In genomic region chr6:47013535-47013934, GRCm38 (mm10) we compare ENCODE assay signal across 8 mouse cellular contexts.
DNase-seq lines count a peak whose midpoint lies in the region; ATAC-seq lines count a peak whose summit lies in the region.

No protein-coding gene starts in this region.

- no peaks in the 10 kb centered on the region for H3K9me3 ChIP-seq in heart, embryonic 10.5 days
- H3K9me3 ChIP-seq in liver, embryonic 13.5 days (replicated peaks): no peaks in the 10 kb centered on the region
- H3K9me3 ChIP-seq in neural tube, embryonic 15.5 days (replicated peaks): no peaks in the 10 kb centered on the region

- ATAC-seq in liver, embryonic 13.5 days (ENCODE audit: low read depth): no peak
- peak; percentile 91 for ATAC-seq in neural tube, embryonic 15.5 days (ENCODE audit: low FRiP score)

- H3K36me3 ChIP-seq in heart, embryonic 10.5 days: no peaks in the 10 kb centered on the region
- H3K36me3 ChIP-seq in liver, embryonic 13.5 days: no peaks in the 10 kb centered on the region
- no peaks in the 10 kb centered on the region for H3K36me3 ChIP-seq in neural tube, embryonic 15.5 days

- no peak overlapping the region for H3K4me2 ChIP-seq in liver, embryonic 13.5 days
- no peak overlapping the region for H3K4me2 ChIP-seq in neural tube, embryonic 15.5 days

- H3K9ac ChIP-seq in liver, embryonic 13.5 days: no peak overlapping the region
- H3K9ac ChIP-seq in neural tube, embryonic 15.5 days (replicated peaks): no peak overlapping the region

- peak; percentile 1 for DNase-seq in 3134 (ENCODE audit: extremely low read depth, insufficient read length, low spot score)
- DNase-seq in adrenal gland, adult 2 months: peak; percentile 62
- DNase-seq in embryo, embryonic 11 days: peak; percentile 94
- peak; percentile 82 for DNase-seq in heart, embryonic 10.5 days (ENCODE audit: low spot score)
- peak; percentile 78 for DNase-seq in kidney, postnatal 14 days
- DNase-seq in liver, embryonic 13.5 days: peak; percentile 20
- peak; percentile 77 for DNase-seq in thymus, postnatal 0 days (ENCODE audit: low spot score)

- no peaks in the 10 kb centered on the region for H3K4me1 ChIP-seq in heart, embryonic 10.5 days
- no peaks in the 10 kb centered on the region for H3K4me1 ChIP-seq in liver, embryonic 13.5 days (replicated peaks)
- 0 out of 2 replicates have a peak, but pooled peaks cover 12% of the 10 kb centered on the region for H3K4me1 ChIP-seq in neural tube, embryonic 15.5 days

- H3K27ac ChIP-seq in heart, embryonic 10.5 days: no peak overlapping the region
- H3K27ac ChIP-seq in liver, embryonic 13.5 days: no peak overlapping the region
- H3K27ac ChIP-seq in neural tube, embryonic 15.5 days (replicated peaks): no peak overlapping the region

- H3K27me3 ChIP-seq in heart, embryonic 10.5 days (ENCODE audit: insufficient read depth, poor library complexity, severe bottlenecking): no peaks in the 10 kb centered on the region
- no peaks in the 10 kb centered on the region for H3K27me3 ChIP-seq in liver, embryonic 13.5 days
- H3K27me3 ChIP-seq in neural tube, embryonic 15.5 days (replicated peaks): no peaks in the 10 kb centered on the region

- no peak overlapping the region for H3K4me3 ChIP-seq in heart, embryonic 10.5 days
- H3K4me3 ChIP-seq in liver, embryonic 13.5 days (replicated peaks): no peak overlapping the region
- H3K4me3 ChIP-seq in neural tube, embryonic 15.5 days (replicated peaks): no peak overlapping the region

- 12% methylated on average over 4 of the region's 4 CpGs for WGBS in heart, embryonic 10.5 days
- WGBS in liver, embryonic 13.5 days (ENCODE audit: insufficient replicate concordance): 15% methylated on average over 4 of the region's 4 CpGs
- 11% methylated on average over 4 of the region's 4 CpGs for WGBS in neural tube, embryonic 15.5 days

Comparison
In these comparisons a context has a peak if more than half of its experiments do, and no peak if none do; other contexts are left out.
1. DNase-seq: peak in every context shown above with its lines; median percentile 94 in embryo, embryonic 11 days; 82 in heart, embryonic 10.5 days; 78 in kidney, postnatal 14 days; 77 in thymus, postnatal 0 days; 62 in adrenal gland, adult 2 months; 20 in liver, embryonic 13.5 days; 1 in 3134.